Mouse (Mus musculus) G1E (cell line): ENCODE data around the gene Pomt2. TPM values are rescaled to one million over a fixed set of nuclear protein-coding genes. Genes with fewer than 3 reads are reported as not detected.

Source experiments
- ATAC-seq: 2 replicates; pipeline ENCODE4 v1.8.0; 2016; ENCODE audit warnings: mild to moderate bottlenecking; ENCODE audit not compliant: insufficient number of reproducible peaks, poor library complexity, low FRiP score, severe bottlenecking; ENCODE audit errors: extremely low read depth
- DNase-seq: peaks from one replicate; pipeline ENCODE4 v3.0.0; 2012; ENCODE audit warnings: low spot score
- H3K27me3 ChIP-seq: 2 replicates; pipeline ENCODE4 v1.6.1; 2012; ENCODE audit warnings: mild to moderate bottlenecking, low read length, inconsistent platforms; ENCODE audit not compliant: insufficient read depth
- H3K36me3 ChIP-seq: replicated peaks from 2 replicates; pipeline ENCODE3; 2012; ENCODE audit warnings: mild to moderate bottlenecking, inconsistent platforms
- H3K4me1 ChIP-seq: 2 replicates; pipeline ENCODE4 v1.6.1; 2012; ENCODE audit warnings: low read depth, low read length, inconsistent platforms, mixed read lengths; ENCODE audit not compliant: insufficient read depth
- H3K4me3 ChIP-seq: 2 replicates; pipeline ENCODE4 v1.5.1; 2012; ENCODE audit warnings: low read depth, mild to moderate bottlenecking, inconsistent platforms, low read length, moderate library complexity, mixed read lengths
- H3K9me3 ChIP-seq: replicated peaks from 2 replicates; pipeline ENCODE4 v1.6.1; 2012; ENCODE audit warnings: inconsistent platforms
- CTCF ChIP-seq: IDR thresholded peaks from 2 replicates; pipeline ENCODE4 v1.5.1; 2012; ENCODE audit warnings: low read depth, low read length, inconsistent platforms, mixed read lengths
- GATA1 ChIP-seq: IDR thresholded peaks from 2 replicates; pipeline ENCODE4 v1.6.1; 2012; ENCODE audit warnings: borderline replicate concordance, low read length, inconsistent platforms, mixed read lengths
- GATA2 ChIP-seq: IDR thresholded peaks from 2 replicates; pipeline ENCODE4 v1.6.1; 2012; ENCODE audit warnings: low read depth, low read length, inconsistent platforms, borderline replicate concordance
- POLR2AphosphoS5 ChIP-seq: IDR thresholded peaks from 2 replicates; pipeline ENCODE4 v1.6.1; 2012; ENCODE audit warnings: low read depth, low read length, inconsistent platforms; ENCODE audit not compliant: insufficient replicate concordance
- TAL1 ChIP-seq: conservative IDR thresholded peaks from 2 replicates; pipeline ENCODE4 v1.6.1; 2012; ENCODE audit warnings: low read depth, low read length, inconsistent platforms, mixed read lengths
- polyA plus RNA-seq: library from polyadenylated mRNA; stranded (reverse); fragments of >175 nt; gene quantifications from 2 replicates; pipeline ENCODE4 v1.2.3, GENCODE M21; 2012
- total RNA-seq, 2 experiments: library from RNA; stranded (forward) in 1 of 2; stranded (reverse) in 1 of 2; fragments of 200-1000 nt in 1 of 2; fragments of >200 nt in 1 of 2; fragmentation: Nextera tagmentation in 1 of 2; gene quantifications; 2 replicates each; pipeline ENCODE4 v1.2.3; 2014 to 2017

The Pomt2 gene
- total and polyA plus RNA-seq, 3 experiments, result 5.3 to 14.0 (median 11.9) TPM

GRCm38 (mm10) chr12:87107357-87107977 is 40.3 kb downstream of the Pomt2 start:
- Histone ChIP-seq H3K36me3 (peaks cover 43% of the 10 kb centered on the region), H3K27me3 (no peaks in the 10 kb centered on the region), H3K4me1 (no peaks in the 10 kb centered on the region), H3K4me3 (no peak overlapping the region), H3K9me3 (no peaks in the 10 kb centered on the region)
- no peak for DNase-seq
- TF ChIP-seq GATA1 (no peak), POLR2AphosphoS5 (no peak), CTCF (no peak), TAL1 (no peak), GATA2 (no peak)
- ATAC-seq, result no peak; the same call in 1 of the 2 replicates

GRCm38 (mm10) chr12:87104796-87105195 is 43.0 kb downstream of the Pomt2 start:
- no peaks in the 10 kb centered on the region for H3K9me3 ChIP-seq
- DNase-seq (no peak), ATAC-seq (no peak)
- H3K4me3 ChIP-seq, result no peak overlapping the region
- peaks cover 19% of the 10 kb centered on the region for H3K36me3 ChIP-seq
- H3K4me1 ChIP-seq, result no peaks in the 10 kb centered on the region
- TF ChIP-seq GATA1 (no peak), CTCF (no peak), POLR2AphosphoS5 (no peak), TAL1 (no peak), GATA2 (no peak)
- H3K27me3 ChIP-seq, result peaks cover 15% of the 10 kb centered on the region

GRCm38 (mm10) chr12:87103471-87103870 is 44.3 kb downstream of the Pomt2 start:
- Histone ChIP-seq H3K36me3 (peaks cover 7% of the 10 kb centered on the region), H3K9me3 (no peaks in the 10 kb centered on the region), H3K27me3 (peaks cover 25% of the 10 kb centered on the region), H3K4me3 (no peak overlapping the region), H3K4me1 (no peaks in the 10 kb centered on the region)
- TF ChIP-seq GATA2 (no peak), TAL1 (no peak), GATA1 (no peak), POLR2AphosphoS5 (no peak), CTCF (no peak)
- no peak for ATAC-seq
- DNase-seq, result no peak

GRCm38 (mm10) chr12:87102165-87102631 is 45.6 kb downstream of the Pomt2 start, which contains the start of gene Ngb:
Ngb (minus strand) TSS chr12:87102539.
- Histone ChIP-seq H3K4me1 (no peaks in the 10 kb centered on the region), H3K4me3 (no peak within 1 kb of the TSS), H3K36me3 (no peaks in the 10 kb centered on the region), H3K9me3 (no peaks in the 10 kb centered on the region), H3K27me3 (peaks cover 37% of the 10 kb centered on the region)
- no peak for DNase-seq
- no peak for ATAC-seq
- no peak for TF ChIP-seq GATA2
- TF ChIP-seq CTCF, result no peak
- TF ChIP-seq POLR2AphosphoS5, result no peak
- TF ChIP-seq TAL1, result no peak
- no peak for TF ChIP-seq GATA1

- H3K9me3 ChIP-seq, result no peaks in the 10 kb centered on the region
- no peaks in the 10 kb centered on the region for H3K36me3 ChIP-seq
- H3K4me3 ChIP-seq, result no peak overlapping the region
- ATAC-seq (no peak), DNase-seq (no peak)
- no peaks in the 10 kb centered on the region for H3K4me1 ChIP-seq
- TF ChIP-seq GATA2 (no peak), POLR2AphosphoS5 (no peak), CTCF (no peak), TAL1 (no peak), GATA1 (no peak)
- peaks cover 46% of the 10 kb centered on the region for H3K27me3 ChIP-seq
Observed at GRCm38 (mm10) chr12:87100331-87100730, 47.4 kb downstream of the Pomt2 start.

GRCm38 (mm10) chr12:87093671-87094070 is 54.1 kb downstream of the Pomt2 start:
- H3K27me3 ChIP-seq, result peaks cover 42% of the 10 kb centered on the region
- ATAC-seq, result no peak
- no peaks in the 10 kb centered on the region for H3K36me3 ChIP-seq
- H3K9me3 ChIP-seq, result no peaks in the 10 kb centered on the region
- no peak for TF ChIP-seq GATA1
- TF ChIP-seq GATA2, result no peak
- no peak for TF ChIP-seq TAL1
- no peak for TF ChIP-seq POLR2AphosphoS5
- TF ChIP-seq CTCF, result no peak
- no peak overlapping the region for H3K4me3 ChIP-seq
- no peak for DNase-seq
- peaks cover 3% of the 10 kb centered on the region; the same call in 1 of the 2 replicates for H3K4me1 ChIP-seq
